Mouse (Mus musculus) embryo, embryonic 11 days (tissue): ENCODE measurements around the gene Cfl1.

Experiments
- DNase-seq: peaks from one replicate; pipeline ENCODE4 v3.0.0-alpha.2; 2015

Gene Cfl1

GRCm38 (mm10) chr19:5490313-5490897 is at the start of gene Cfl1:
Cfl1 (plus strand) TSS chr19:5490455.
- DNase-seq, result peak; percentile 99

GRCm38 (mm10) chr19:5444371-5444908 is 45.8 kb upstream of the Cfl1 start:
- DNase-seq, result no peak

DNA sequence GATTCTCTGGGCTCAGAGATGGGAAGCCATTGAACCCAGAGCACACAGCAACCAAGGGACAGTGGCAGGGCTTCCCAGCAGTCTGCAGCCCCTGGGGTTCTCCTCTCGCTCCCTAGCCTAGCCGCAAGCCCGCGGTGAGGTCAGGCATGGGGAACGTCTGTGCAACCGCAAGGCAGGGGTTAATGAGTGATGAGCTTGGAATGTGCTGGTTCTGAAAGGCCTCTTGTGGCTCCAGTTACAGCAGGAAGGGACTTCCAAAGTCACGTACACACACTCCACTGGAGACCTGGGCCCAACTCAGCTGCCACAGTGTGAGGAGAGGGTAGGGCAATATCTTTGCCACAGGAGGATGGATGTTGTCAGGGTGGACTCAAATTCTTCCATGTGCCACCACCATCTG is 45.3 kb upstream of the Cfl1 start:
- no peak for DNase-seq

GRCm38 (mm10) chr19:5445747-5446146 is 44.5 kb upstream of the Cfl1 start:
- DNase-seq, result no peak

DNA sequence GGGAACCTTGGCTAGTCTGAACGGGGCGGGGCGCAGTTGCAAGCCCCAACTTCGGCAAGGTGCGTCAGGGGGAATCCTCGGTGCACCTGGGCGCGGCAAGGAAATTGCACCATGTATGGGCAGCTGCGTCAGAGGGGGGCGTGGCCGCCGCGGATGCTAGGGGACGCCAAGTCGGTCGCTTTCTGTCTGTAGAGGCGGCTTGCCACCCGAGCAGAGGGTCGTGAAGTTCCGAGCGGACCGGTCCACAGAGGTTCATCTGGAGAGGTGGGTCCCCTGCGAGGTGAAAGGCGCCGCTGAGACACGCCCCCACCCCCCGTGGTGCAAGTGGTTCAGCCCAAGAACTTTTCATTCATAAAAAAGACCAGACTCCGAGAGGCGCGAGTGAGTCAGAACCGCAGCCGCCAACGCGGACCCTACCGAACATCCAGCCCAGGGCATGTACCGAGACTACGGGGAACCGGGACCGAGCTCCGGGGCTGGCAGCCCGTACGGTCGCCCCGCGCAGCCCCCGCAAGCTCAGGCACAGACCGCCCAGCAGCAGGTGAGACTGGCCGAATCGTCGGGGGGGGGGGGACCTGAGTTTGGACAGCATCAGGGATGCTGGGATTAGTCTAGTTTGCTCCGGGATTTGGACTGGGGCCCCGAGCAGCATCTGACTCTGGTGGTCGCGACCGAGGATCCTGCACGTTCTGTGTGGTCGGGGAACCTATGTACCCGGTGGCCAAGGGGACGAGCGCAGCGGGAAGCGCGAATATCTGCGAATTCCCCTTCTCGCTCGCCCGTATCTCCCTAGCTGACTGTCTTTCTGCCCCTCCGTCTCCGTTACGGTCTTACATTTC is 42.5 kb upstream of the Cfl1 start, which contains the start of gene Fosl1:
Fosl1 (plus strand) TSS at position 33 of the 839 bp plus-strand sequence.
- peak; percentile 71 for DNase-seq

GRCm38 (mm10) chr19:5448354-5449150 is 41.7 kb upstream of the Cfl1 start:
- DNase-seq, result peak; percentile 37

- DNase-seq, result no peak
Observed at GRCm38 (mm10) chr19:5449673-5450072, 40.6 kb upstream of the Cfl1 start.

- no peak for DNase-seq
Observed at GRCm38 (mm10) chr19:5451766-5452165, 38.5 kb upstream of the Cfl1 start.

GRCm38 (mm10) chr19:5455037-5455436 is 35.2 kb upstream of the Cfl1 start:
- no peak for DNase-seq

DNA sequence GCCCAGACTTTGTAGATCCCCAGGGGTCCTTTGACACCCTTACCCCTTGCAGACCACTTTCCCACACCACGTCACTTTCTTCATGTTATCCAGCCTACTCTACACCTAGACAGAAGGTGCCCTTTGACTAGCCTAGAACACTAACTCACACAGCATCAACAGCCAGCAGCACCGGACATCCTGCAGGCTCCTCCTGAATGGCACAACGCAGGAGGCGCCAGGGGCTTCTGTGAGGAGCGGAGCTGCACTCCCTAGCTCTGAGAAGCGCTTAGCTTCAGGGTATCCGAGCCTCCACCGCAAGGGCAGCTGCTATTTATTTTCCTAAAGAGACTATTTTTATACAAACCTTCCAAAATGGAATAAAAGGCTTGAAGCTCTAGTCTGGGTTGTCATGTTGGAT is 34.7 kb upstream of the Cfl1 start:
- DNase-seq, result no peak

DNA sequence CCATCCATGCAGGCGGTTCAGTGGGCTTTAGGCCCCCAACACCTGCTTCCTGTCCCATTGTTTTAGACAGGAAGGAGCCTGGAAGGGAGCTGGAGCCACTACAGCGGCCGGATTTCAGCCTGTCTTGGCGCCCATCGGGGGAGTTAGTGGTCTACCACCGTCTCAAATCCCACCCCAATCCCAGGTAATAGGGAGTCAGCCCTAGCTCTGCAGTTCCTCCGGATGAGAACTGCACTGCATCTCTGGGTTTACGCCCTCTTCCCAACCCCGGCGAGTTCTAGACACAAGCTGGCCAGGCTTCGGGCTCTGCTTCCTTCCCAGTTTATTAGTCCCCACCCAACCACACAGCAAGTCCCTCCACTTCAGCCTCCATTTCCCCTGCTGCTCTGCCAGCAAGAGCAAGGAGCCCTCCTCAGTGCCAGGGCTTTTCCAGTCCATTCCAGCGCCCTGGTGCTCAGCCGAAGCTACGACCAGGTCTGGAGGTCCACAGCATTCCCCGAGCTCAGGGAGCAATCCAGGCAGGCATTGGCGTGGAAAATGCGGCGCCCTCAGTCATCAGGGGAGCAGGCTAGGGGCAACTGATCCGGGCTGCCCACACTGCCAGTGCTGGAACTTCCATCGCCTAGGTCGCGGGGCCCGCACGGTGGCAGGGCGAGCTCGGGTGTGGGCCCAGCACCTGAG is 33.9 kb upstream of the Cfl1 start:
- DNase-seq, result peak; percentile 50

GRCm38 (mm10) chr19:5456922-5457745 is 33.1 kb upstream of the Cfl1 start:
- DNase-seq, result peak; percentile 97

DNA sequence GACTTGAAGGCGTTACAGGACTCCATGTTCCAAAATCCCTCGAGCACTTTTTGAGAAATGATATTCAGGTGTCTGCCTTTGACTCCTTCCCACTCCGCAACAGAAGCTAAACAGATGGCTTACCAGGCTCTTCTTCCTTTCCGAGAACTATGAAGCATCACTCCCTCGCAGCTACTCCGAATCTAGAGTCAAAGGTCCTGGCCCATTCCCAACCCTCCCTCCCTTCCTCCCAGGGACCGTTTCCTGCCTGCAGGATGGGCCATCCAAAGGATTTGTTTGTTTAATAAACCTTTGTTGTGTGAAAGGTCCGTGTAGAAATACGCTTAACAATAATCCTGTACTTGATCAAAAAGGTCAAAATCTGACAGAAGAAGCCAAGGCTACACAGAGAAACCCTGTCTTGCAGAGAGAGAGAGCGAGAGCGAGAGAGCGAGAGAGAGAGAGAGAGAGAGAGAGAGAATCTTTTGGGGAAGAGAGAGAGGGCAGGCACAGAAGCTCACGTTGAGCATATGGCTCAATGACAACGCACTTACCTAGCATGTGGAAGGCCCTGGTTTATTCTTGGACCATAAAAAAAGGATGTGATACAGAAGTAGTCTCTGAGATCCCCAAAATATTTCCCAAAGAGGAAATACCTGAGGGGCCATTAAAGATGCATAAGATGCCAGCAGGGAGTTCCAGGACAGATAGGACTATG is 32.4 kb upstream of the Cfl1 start, which contains the start of gene Ccdc85b:
Ccdc85b (minus strand) TSS at position 149 of the 697 bp plus-strand sequence.
- DNase-seq, result no peak

- no peak for DNase-seq
Observed at GRCm38 (mm10) chr19:5459019-5459418, 31.2 kb upstream of the Cfl1 start.

DNA sequence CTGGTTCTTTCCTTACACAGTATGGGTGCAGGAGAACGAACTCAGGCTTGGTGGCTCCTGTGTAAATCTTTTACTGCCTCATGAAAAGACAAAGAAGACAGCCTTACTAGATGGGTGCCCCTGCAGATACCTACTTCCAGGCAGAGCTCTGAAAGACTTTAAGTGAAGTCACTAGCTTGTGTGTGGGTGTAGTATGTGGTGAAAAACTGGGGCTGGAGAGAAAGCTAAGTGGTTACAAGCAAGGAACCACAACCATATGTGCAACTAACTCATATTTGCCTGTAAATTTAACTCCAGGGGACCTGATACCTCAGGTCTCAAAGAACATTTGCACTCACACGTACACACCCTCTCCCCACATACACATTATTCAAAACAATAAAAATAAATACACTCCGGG is 30.4 kb upstream of the Cfl1 start:
- DNase-seq, result no peak

- peak; percentile 95 for DNase-seq
Observed at GRCm38 (mm10) chr19:5460465-5460911, 29.8 kb upstream of the Cfl1 start, which contains the start of gene Fibp. Fibp (plus strand) TSS chr19:5460615.

DNA sequence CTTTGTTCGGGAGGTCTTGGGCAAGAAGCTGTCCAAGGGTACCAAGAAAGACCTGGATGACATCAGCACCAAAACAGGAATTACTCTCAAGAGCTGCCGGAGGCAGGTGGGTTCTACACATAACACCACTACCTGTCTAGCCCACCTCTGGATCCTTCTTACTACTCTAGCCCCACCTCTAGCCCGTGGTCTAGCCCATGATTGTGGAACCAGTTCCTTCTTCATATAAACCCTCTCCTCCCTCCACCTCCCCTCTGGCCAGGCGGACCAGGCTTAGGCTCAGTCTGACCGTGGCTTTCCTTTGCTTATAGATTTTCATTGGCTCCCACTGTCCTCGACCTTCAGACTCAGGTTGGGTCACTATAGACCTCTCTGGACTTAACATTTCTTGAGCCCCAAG is 28.8 kb upstream of the Cfl1 start:
- DNase-seq, result no peak

DNA sequence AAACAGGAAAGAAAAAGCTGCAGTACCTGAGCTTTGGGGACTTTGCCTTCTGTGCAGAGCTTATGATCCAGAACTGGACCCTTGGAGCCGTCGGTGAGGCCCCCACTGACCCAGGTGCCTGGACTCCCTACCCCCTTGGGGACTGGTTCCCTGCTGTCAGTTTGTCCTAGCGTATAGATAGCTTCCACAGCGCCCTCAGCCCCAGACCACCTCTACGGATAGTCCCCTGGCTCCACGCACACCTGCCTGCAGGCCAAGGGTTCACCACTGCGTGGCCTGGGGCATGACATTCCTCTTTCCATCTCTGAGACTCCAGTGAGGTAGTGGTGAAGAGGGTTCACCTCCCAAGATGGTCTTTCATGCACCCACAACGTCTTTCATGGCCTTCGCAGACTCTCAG is 27.0 kb upstream of the Cfl1 start:
- DNase-seq, result no peak

GRCm38 (mm10) chr19:5463791-5464562 is 26.3 kb upstream of the Cfl1 start:
- DNase-seq, result peak; percentile 85

DNA sequence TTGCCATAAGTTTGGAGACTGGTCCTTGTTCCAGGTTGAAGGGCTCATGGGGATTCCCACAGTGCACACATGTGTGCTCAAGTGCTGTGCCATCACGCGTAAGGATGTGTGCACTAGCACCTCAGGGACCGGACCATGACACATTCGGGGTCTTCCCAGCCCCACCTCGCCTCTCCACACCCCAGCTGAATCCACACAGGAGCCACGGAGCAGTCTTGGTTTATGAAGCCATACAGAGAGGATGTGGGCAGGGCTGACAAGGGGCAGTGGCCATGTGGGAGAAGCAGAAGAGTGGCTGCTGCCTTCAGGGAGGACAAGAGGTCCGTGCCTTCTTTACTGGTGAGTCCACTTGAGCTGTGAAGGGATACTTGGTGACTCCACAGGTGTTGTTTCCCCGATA is 25.2 kb upstream of the Cfl1 start:
- DNase-seq, result no peak
